Comparison of ENCODE assay signal across 8 mouse cellular contexts in genomic region chr5:113492417-113493035, GRCm38 (mm10). TPM values are rescaled to one million over a fixed set of nuclear protein-coding genes. Genes with fewer than 3 reads are reported as not detected.
DNase-seq lines count a peak whose midpoint lies in the region; ATAC-seq lines count a peak whose summit lies in the region.

No protein-coding gene starts in this region.

- DNase-seq in frontal cortex, postnatal 25 days (ENCODE audit: low spot score in 2 of 2) = no peak
- DNase-seq in adrenal gland, postnatal 36 days = peak; percentile 15 to 31
- peak; percentile 34 for DNase-seq in right cerebral cortex, postnatal 25 days
- DNase-seq in T-cell, adult 2 months (ENCODE audit: low spot score) = no peak
- no peak for DNase-seq in spleen, postnatal 4 days (ENCODE audit: low spot score in 2 of 2)

- H3K4me1 ChIP-seq in forebrain, embryonic 15.5 days = peaks cover 40% of the 10 kb centered on the region
- H3K4me1 ChIP-seq in limb, embryonic 13.5 days = peaks cover 27% of the 10 kb centered on the region

- peak overlapping the region; percentile 33 for H3K9ac ChIP-seq in forebrain, embryonic 15.5 days (replicated peaks)
- H3K9ac ChIP-seq in limb, embryonic 13.5 days = 0 out of 2 replicates have a peak overlapping the region, but pooled peaks have one; percentile 51

- peak overlapping the region; percentile 47; the same call in 1 of the 2 replicates for H3K27ac ChIP-seq in forebrain, embryonic 15.5 days (replicated peaks)
- no peak overlapping the region for H3K27ac ChIP-seq in limb, embryonic 13.5 days

- no peaks in the 10 kb centered on the region for H3K9me3 ChIP-seq in forebrain, embryonic 15.5 days
- no peaks in the 10 kb centered on the region for H3K9me3 ChIP-seq in limb, embryonic 13.5 days

- H3K36me3 ChIP-seq in forebrain, embryonic 15.5 days = no peaks in the 10 kb centered on the region
- no peaks in the 10 kb centered on the region for H3K36me3 ChIP-seq in limb, embryonic 13.5 days

- peak overlapping the region; percentile 93 for H3K4me2 ChIP-seq in forebrain, embryonic 15.5 days (replicated peaks)
- peak overlapping the region; percentile 85 for H3K4me2 ChIP-seq in limb, embryonic 13.5 days (replicated peaks)

- H3K4me3 ChIP-seq in forebrain, embryonic 15.5 days = peak overlapping the region; percentile 56
- H3K4me3 ChIP-seq in limb, embryonic 13.5 days = no peak overlapping the region; the same call in 1 of the 2 replicates

- peak; percentile 25; the same call in 1 of the 2 replicates for ATAC-seq in frontal cortex, adult (ENCODE audit: low TSS enrichment)
- ATAC-seq in forebrain, embryonic 15.5 days (replicated peaks) = peak; percentile 23; the same call in 1 of the 2 replicates
- peak; percentile 43; the same call in 1 of the 2 replicates for ATAC-seq in limb, embryonic 13.5 days (ENCODE audit: low FRiP score, low read depth)

- WGBS in forebrain, embryonic 15.5 days = 6% methylated on average over 7 of the region's 7 CpGs
- WGBS in limb, embryonic 13.5 days = 13% methylated on average over 7 of the region's 7 CpGs

- no peaks in the 10 kb centered on the region for H3K27me3 ChIP-seq in forebrain, embryonic 15.5 days
- H3K27me3 ChIP-seq in limb, embryonic 13.5 days = peaks cover 66% of the 10 kb centered on the region

RNA-seq across cellular contexts. Expression of gene Wscd2, which starts 2.4 kb away (rescaled TPM):
- total RNA-seq in adrenal gland, postnatal 36 days (2021) = 1 to 10 TPM; 2.7 to 4.6 TPM
- 7.9 and 8.4 TPM in 2 replicates for polyA plus RNA-seq in forebrain, embryonic 15.5 days (2015; fragmentation: Nextera tagmentation; extraction: Ambion mirVana)
- 7.0 and 7.1 TPM in 2 replicates for polyA plus RNA-seq in limb, embryonic 13.5 days (2015; fragmentation: Nextera tagmentation; extraction: Ambion mirVana)

Comparison
In these comparisons a context has a peak if more than half of its experiments do, and no peak if none do; other contexts are left out.
1. DNase-seq: peak in adrenal gland, postnatal 36 days (2 of 2) and right cerebral cortex, postnatal 25 days (single experiment); none in frontal cortex, postnatal 25 days (0 of 2), T-cell, adult 2 months (single experiment) and spleen, postnatal 4 days (0 of 2).
2. Peak in every context shown above with its lines, with median percentiles within 50 percentile points of each other: ATAC-seq.